Mouse (Mus musculus) frontal cortex, postnatal 25 days (tissue): ENCODE data around the gene Sorbs1.

Source experiments
- DNase-seq, 2 experiments: peaks; one replicate each; pipeline ENCODE4 v3.0.0; 2022; ENCODE audit warnings: low spot score in 2 of 2

Sorbs1 gene

DNA sequence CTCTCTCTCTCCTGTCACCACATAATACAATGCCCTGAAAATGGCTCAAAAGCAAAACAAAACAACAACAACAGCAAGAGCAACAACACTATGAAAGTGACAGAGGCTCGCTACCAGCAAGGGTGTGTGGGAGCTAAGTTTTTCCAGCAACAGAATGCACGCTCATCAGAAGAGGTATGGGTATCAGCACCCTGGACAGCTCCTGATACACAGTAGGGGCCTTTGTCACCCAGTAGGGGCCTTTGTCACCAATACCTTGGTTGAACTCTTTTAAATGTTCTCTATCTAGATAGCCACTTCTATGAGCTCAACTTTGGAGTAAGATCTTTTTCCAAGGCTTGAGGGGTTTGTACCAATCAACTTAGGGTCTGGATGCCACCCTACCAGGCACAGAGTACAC is 138.9 kb downstream of the Sorbs1 start:
- no peak for DNase-seq

DNA sequence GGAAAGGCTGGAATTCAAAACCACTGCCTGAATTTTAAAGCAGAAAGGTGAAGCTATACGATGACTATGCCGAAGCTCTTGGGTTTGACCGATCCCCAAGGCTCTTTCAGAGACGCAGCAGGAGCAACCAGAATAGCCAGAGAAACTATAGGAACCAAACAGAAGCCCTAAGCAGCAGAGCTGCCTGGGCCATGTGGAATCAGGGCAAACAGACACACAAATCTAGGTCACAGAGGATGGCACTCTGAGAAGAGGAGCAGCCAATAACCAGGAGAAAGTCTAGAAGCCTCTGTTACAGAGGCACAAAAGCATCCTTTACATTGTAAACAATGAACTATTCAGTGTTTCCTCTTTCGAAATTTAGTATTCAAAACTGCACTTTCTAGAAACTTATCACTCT is 140.9 kb downstream of the Sorbs1 start:
- DNase-seq, result no peak

DNA sequence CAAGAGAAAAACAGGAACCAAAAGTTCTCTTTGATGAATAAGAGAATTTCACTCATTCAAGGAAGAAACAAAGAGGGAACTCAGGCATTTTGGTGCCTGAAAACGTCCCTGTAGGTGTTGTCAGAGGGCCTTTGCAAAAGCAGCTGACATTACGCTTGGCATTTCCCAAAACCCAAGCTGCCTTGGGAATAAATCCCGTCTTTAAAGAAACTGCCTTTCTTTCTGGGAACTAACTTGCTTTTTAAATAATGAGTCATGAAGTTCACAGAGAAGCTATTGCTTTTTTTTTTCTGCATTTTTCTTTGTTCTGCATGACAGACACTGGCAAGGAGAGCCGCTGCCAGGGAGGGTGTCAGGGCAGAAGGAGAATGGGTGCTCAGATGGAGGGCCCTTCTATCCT is 141.7 kb downstream of the Sorbs1 start:
- no peak for DNase-seq

DNA sequence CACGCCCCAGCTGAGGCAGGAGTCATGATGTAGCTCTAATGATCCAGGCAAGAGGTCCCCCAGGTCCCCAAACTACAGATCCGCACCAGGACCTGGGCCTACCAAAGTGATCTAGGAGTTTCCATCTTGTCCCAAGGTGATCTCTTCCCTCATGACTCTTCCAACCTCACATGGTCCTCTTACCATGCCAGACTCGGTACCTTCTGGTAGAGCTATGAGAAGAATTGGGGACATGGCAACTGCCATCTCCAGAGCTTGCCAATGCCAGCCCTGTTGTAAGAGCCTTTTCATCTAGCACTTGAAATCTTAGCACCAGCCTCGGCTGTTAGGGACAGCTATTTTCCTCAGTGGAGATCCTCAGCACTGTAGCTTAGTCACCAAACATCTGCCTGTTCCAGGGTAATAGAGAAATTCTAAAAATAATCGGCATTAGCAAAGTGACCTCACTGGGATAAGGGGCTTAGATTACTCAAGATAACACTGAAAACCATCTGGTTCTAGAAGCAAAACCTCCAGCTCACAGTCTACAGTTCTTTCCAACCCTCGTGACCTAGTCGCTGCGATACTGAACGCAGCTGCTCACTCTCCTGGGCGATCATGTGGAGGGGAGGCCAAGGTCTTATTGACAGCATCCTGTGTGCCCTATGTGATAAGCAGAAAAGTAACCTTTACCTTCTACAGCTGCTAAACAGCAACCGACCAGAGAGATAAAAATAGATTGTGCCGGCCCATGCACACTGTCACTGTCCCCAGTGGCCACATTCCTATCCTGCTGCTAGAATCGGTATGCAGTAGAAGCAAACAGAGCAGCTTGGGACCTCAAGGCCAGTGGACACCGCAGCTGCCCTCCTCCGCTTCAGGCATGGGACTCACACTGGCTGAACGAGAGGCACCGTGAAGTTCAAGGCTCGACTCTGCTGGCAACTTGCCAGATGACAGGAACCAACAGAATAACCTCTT is 143.4 kb downstream of the Sorbs1 start:
- no peak for DNase-seq

DNA sequence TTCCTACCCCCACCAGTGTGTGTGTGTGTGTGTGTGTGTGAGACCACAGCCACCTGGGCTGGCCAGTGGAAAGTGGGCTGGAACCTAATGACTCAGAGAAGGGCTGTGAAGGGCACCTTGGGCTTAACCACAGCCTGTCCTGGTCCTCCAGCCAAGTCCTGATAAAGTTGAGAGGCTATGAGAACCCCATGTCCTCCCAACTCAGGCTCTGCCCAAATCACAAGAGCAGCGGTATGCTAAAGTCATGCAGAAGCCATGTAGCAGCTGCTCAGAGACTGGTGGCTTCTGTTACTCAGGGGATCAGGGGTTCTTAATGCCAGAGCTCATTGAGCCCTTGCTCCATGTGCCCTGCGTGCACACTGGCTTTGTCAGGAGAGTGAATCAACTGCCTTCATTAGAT is 145.1 kb downstream of the Sorbs1 start:
- no peak for DNase-seq

DNA sequence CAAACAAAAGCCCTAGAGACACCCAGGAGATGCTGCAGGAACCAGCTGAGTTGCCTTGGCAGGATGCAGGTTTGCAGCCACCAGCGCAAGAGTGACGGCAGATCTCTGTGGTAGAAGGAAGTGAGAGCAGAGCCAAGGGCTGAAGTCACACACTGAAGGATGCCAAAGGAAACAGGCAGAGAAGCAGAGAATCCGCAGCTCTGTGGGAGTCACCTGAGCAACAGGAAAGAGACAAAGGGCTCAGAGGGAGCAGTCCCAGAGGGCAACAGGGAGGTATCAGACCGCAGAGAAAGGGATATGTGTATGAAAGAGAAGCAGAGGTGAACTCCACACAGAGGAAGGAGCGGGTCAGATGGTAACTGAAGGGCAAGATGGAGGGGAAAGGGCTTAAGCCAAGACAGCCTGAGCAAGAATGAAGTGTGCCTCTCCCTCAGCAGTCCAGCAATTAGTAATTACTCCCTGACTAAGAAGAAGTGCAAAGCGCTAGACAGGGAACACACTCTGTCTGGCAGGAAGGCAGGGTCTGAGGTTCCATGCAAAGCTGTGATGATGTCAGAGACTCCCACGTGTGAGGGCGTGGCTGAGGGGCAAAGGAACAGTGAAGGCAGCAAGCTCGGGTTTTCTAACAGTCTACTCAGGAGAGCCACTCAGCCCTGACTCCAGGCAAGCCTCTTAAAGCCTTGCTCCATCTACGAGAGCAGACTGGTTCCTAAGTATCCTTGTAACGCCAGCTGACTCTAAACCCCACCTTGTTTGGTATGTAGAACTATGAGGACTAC is 147.2 kb downstream of the Sorbs1 start:
- DNase-seq, result no peak

DNA sequence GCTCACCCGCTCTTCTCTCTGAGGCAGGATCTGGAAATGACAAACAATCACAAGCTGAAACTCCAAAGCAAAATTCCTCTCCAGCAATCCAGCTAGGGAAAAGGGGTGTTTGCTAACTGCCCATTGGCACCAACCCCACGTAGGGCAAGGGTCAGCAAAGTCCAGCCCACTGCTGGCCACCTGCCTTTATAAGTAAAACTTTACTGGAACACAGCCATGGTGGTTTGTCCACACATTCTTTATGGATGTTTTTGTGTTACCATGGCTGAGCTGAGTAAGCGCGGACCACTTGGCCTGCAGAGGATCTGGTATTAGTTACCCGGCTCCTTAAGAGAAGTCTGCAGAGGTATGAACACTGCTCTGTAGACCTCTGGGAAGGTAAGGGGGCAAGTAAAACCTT is 148.4 kb downstream of the Sorbs1 start:
- no peak for DNase-seq

DNA sequence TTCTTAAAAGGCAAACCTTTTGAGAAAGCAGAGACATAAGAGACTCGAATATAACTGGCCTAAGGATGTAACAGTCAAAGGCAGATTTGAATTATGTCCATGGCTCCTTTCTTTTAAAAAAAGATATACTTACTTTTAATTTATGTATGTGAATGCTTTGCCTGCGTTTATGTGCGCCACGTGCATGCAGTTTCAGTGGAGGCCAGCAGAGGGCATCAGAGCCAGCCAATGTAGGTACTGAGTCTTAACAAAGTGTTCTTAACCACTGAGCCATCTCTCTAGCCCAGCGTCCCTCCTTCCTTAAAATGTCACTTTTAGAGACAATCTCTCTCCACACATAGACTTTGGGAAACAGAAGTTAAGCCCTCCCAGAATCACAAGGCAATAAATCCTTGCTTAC is 150.1 kb downstream of the Sorbs1 start:
- DNase-seq, result no peak

DNA sequence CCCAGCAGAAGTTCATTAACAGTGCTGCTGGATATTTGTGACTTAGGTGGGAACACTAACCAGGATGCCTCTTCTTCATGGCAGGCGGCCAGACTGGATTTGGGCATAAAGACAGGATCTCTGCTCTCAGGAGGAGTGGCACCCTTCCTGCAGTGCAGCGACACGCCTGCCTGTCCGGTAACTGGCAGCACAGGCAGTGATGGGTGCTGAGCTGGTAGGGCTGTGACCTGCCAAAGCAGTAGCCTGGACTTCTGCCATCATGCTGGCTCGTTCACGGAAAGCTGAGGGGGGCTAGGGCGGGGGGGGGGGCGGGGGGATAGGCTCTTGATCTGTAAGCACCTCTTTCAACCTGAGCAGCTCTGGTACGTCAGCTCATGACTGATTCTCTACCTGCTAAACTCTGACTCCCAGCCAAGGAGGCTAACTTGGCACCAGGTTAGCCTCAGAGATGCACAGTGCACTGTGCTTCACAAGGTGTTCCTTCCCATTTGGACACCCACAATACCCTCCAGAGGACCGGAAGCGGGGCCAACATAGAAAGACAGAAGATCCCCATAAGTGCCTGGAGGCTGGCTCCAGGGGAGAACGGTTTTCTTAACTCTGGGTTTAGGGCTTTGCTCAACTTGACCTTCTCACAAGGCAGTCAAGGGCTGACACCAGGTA is 151.2 kb downstream of the Sorbs1 start:
- DNase-seq, result no peak

DNA sequence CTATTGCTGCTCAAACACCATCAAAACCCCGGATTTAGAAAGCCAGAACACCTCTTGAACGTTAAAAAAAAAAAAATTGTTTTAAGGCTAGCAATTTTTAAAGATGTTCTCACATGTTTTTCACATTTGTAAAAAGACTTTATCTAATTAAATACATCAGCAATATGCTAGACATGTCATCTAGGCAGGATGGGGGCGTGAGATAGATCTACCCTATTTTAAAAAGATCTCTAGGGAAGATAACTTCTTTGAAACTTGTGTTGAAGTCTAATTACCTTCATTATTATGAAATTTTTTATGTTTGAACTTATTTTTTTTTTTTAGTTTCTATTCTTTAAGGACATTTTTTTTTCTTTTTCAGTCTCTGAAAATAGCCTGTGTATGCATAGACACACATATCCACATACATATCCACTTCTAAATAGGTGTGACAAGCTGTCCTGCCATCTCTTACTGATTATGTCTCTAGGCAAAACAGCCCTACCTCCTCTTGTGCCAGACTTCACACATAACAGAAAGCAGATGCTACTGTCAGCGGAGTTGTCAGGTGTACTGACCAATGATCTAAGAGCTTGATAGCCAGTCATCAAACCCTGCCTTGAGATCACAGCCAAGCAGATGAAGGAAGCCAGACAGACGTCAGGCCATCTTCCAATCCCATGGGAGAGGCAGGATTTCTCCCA is 153.7 kb downstream of the Sorbs1 start:
- no peak for DNase-seq

DNA sequence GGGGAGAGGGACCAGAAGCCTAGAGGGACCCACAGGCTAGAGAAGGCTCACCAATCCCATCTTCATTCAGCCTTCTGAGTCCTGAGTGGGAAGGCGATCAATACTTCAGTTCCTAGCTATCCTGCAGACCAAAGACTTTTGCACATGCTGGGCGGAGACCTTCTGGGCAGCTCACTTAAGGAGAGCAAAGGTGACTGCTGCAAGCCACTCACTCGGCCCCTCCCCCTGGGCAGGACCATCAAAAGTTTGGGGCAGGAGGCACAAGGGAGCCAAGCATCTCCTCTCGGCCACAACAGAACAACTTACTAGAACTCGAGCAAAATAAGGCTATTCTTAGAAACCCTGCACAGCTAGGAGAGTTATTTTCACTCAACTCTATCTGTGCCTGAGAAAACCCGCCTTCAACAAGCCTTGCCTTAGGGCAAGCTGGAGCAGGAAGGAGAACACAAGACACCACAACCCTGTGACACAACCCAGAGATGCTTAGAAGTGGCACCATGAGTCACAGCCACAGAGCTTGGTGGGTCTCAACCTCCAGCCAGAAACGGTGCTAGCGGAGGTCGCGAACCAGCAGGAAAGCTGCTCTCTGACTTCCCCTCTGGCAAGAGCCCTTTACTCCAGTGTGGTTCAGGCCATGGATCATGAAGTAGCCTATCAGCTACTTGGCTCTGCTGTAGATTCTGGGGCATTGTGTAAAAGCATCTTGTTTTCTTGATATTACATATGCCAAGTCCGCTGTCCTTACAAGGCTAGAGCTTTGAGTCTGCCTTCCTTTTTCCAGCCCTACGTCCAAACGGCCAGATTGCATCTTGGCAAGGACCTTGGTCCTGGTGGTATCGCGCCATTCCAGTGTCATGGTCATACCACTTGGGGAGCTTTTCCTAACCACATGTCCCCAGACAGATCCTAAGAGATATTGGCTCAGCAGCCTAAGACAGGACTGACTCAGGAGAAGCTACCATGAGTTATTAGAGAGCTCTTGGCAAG is 156.8 kb downstream of the Sorbs1 start:
- no peak for DNase-seq

DNA sequence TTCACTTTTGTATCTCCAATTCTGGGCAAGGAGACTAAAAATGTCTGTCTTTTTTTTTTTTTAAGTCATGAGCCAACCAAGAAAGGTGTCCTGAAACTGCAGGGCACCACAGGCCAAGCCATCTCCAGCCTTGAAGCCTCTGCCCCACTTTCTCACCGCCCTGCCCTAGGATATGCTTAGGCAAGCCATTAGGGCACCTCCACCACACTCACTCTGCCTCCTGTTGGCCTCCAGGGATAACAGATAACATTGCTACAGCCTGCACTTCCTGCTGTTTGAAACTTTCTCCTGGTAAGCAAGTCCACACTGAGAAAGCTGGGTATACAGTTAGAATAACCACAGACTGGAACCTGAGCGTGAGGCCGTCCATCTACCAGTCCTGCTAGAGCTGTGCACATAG is 158.5 kb downstream of the Sorbs1 start:
- DNase-seq, result no peak

DNA sequence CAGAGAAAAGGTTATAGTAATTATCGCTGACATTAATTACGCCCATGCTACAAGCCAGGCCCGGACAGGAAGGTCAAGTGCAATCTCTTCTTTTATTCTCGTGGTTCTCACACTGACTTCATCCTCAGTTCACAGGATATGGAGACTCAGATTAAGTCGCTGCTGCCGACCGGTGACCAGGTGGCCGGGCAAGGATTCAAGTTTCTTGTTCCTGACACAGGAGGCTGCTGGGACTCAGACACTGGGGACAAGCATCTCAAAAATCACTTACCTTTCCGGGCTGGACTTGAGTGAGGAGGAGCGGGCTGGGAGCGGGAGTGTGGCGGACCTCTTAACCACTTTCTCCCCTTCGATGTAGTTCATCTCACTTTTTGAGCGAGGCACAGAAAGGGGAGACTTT is 161.6 kb downstream of the Sorbs1 start:
- DNase-seq, result no peak

DNA sequence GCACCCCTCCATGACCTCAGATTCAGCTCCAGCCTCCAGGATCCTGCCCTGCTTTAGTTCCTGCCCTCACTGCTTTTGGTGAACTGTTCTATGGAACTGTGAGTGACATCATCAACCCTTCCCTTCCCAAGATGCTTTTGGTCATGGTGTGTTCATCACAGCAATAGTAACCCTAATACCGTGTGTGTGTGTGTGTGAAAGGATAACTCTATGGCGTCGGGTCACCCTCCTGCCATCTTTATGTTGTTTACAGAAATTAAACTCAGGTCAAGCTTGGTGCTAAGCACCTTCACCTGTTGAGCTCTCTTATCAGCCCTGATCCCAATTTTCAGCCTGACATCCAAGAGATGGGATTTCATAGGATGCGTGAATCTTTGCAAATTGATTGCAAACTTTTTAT is 162.7 kb downstream of the Sorbs1 start:
- no peak for DNase-seq

DNA sequence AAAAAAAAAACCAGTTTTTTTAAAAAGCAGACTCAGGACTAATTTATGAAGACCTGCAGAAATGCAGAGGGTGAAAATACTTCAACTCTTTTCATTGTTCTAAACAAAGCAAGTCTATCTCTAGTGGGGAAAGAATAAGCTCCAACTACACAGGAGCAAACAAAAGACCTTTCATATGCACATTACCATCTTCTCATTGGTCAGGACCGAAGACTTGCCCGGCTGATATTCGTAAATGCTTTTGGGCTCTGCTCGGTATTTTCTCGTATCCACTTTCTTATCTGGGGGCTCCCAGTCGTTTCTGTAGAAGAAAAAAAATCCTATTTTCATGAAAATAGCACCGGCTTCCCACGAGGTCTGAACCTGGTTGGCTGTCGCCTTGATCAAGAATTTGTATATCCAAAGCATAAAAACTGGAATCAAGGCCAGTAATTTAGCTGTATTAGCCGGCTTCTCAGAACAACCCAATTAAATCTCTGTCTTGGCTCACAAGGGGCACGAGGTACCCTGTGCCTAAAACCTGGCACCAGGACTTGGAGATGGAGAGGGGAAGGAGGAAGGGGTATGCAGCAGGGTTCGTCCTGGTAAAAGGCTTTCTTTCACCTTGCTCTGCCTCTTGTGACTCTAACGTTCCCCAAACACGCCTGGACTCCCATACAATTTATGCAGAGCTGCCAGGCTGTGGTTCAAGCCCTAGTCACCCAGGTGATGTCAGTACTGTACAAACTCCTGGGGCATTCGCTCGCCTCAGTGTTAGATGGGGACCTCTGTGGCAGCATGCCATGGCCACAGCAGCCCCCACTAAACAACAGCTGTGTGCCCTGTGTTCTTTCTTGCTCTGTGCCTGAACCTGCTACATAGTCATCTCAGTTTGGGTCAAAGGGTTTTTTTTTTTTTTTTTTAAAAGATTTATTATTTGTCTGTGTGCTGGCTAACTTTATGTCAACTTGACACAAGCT is 163.6 kb downstream of the Sorbs1 start:
- DNase-seq, result no peak

DNA sequence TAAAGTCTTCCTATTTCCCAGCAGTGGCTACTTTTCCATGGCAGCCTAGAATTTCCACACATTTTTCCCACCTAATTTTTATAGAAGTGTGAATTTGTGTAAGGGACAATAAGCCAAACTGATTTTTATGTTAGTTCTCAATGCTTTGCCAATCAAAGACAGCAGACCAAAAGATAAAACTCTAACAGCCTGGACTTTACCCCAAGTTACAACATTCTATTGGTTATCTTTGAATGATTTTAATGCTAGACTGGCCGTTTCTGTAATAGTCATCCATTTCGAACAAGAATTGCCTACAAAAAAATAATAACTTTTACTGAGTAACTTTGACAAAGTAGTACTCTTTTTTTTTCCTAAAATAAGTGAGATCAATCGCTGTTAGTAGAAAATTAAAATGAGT is 164.3 kb downstream of the Sorbs1 start:
- DNase-seq, result no peak

DNA sequence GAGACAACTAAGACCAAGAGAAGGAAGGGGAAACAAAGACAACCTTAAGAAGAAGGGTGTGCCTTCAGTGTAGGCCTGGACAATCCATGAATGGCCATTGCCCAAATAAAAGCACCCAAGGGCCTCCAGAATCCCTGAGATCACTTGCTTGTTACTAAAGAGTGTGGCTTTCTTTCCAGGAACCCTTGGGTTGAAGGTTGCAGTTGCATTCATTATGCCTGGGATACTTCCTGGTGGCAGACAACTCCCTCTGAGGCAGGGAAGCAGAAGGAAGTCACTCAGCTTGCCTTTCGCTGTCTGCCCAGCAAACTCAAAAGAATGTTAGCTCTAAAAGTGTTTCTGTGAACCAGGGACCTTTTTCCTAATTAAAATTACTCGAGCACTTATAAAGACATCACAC is 164.9 kb downstream of the Sorbs1 start:
- no peak for DNase-seq

DNA sequence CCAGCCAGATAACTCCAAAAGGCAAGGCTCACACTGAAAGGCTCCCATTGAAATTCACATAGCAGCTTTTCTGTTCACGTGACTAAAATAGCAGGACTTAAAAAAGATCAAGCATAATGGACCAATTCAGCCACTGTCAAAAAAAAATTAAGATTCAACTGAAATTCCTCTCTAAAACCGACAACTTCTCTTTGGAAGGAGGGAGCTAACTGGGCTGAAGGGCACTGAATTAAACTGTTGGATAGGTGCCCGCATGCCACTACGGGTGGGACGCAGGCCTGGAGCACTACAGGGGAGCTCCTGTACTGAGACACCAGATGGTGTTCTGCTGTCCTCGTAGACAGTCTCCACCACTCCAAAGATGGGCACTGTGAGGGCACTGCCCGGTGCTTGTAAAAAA is 165.4 kb downstream of the Sorbs1 start:
- no peak for DNase-seq

DNA sequence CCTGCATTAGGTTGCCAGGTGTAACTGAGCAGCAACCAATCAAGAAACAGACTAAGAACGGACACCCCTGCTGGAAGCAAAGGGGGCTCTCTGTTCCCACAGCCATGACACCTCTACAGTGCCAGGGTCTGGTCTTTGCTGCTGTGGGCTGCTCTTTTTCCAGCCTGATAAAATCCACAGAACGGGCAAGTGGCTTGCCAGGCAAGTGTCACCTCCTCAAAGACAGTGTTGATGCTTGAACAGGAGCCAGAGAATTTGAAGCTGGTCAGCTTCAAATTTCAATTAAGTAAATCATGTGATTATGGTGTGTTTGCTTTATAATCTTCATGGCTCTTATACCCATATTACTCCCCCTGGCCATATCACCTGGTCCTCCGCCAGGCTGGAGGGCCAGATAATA is 166.7 kb downstream of the Sorbs1 start:
- DNase-seq, result no peak
